Mouse (Mus musculus) liver, postnatal 0 days (tissue): Measurements from ENCODE around the gene Zkscan5. TPM values are rescaled to one million over a fixed set of nuclear protein-coding genes. Genes with fewer than 3 reads are reported as not detected.
A peak's percentile ranks its signal among the peaks of the same experiment; 100 is the strongest.
"Not testable (repeated sequence)": the region's sequence is repeated elsewhere in the genome, so short reads cannot be mapped to it uniquely, and the experiment has no call there.

Experiments used
- ATAC-seq: fragments of 200-750 bp; cut with Nextera tagmentation; 2 replicates; pipeline ENCODE4 v1.8.0; 2017; ENCODE audit warnings: mild to moderate bottlenecking, moderate library complexity
- DNase-seq: peaks from one replicate; pipeline ENCODE4 v3.0.0-alpha.2; 2016
- H3K27ac ChIP-seq: fragments of 300-500 bp; sonication (generic); 2 replicates; pipeline ENCODE4 v1.5.1; 2014; ENCODE audit warnings: antibody characterized with exemption, moderate library complexity, mild to moderate bottlenecking, low read depth
- H3K27me3 ChIP-seq: fragments of 300-500 bp; sonication (generic); 2 replicates; pipeline ENCODE4 v1.6.1; 2014; ENCODE audit warnings: low read length, control low read depth, mixed read lengths; ENCODE audit not compliant: insufficient read depth
- H3K36me3 ChIP-seq: fragments of 300-500 bp; sonication (generic); replicated peaks from 2 replicates; pipeline ENCODE4 v1.6.1; 2014; ENCODE audit warnings: mild to moderate bottlenecking, control low read depth, low read length, moderate library complexity, mixed read lengths; ENCODE audit not compliant: insufficient read depth
- H3K4me1 ChIP-seq: fragments of 300-500 bp; sonication (generic); 2 replicates; pipeline ENCODE4 v1.6.1; 2014; ENCODE audit warnings: antibody characterized with exemption, mild to moderate bottlenecking, control low read depth; ENCODE audit not compliant: insufficient read depth
- H3K4me2 ChIP-seq: fragments of 300-500 bp; sonication (generic); 2 replicates; pipeline ENCODE4 v1.6.1; 2014; ENCODE audit warnings: low read depth, mild to moderate bottlenecking, low read length, moderate library complexity, mixed read lengths
- H3K4me3 ChIP-seq: fragments of 300-500 bp; sonication (generic); 2 replicates; pipeline ENCODE4 v1.5.1; 2014; ENCODE audit warnings: low read depth, low read length
- H3K9ac ChIP-seq: fragments of 300-500 bp; sonication (generic); replicated peaks from 2 replicates; pipeline ENCODE4 v1.6.1; 2014; ENCODE audit warnings: mild to moderate bottlenecking, moderate library complexity
- H3K9me3 ChIP-seq: fragments of 300-500 bp; sonication (generic); 2 replicates; pipeline ENCODE4 v1.6.1; 2016; ENCODE audit warnings: mild to moderate bottlenecking, control low read depth, low read length, mixed read lengths
- CTCF ChIP-seq: sonication (generic); IDR thresholded peaks from 2 replicates; pipeline ENCODE4 v1.5.1; 2016; ENCODE audit warnings: antibody characterized with exemption, low read depth
- EP300 ChIP-seq: IDR thresholded peaks from 2 replicates; pipeline ENCODE4 v1.6.1; 2016; ENCODE audit warnings: antibody characterized with exemption, low read depth, mild to moderate bottlenecking
- WGBS: fragments of 180-500 bp; shearing (Covaris S2); extraction: QIAGEN DNeasy Blood & Tissue Kit; methylation state at CpG from one replicate; pipeline ENCODE4 v1.1.7; 2014; ENCODE audit not compliant: insufficient replicate concordance; 5-methylcytosine and 5-hydroxymethylcytosine counted together
- polyA plus RNA-seq: library from polyadenylated mRNA; unstranded; fragments of >200 nt; fragmentation: Nextera tagmentation; extraction: Ambion mirVana; gene quantifications from 2 replicates; pipeline ENCODE4 v1.2.1, GENCODE M21; 2015

Gene Zkscan5
- polyA plus RNA-seq, 1 experiment from 2014 or later = 3.8 TPM

GRCm38 (mm10) chr5:145219981-145220380 is 15.6 kb downstream of the Zkscan5 start:
- no peaks in the 10 kb centered on the region for H3K9me3 ChIP-seq
- WGBS = 80% methylated on average over 8 of the region's 8 CpGs
- peaks cover 26% of the 10 kb centered on the region for H3K36me3 ChIP-seq
- H3K9ac ChIP-seq = no peak overlapping the region
- TF ChIP-seq CTCF (no peak), EP300 (no peak)
- no peaks in the 10 kb centered on the region for H3K27me3 ChIP-seq
- no peak overlapping the region for H3K27ac ChIP-seq
- H3K4me2 ChIP-seq = no peak overlapping the region
- peaks cover 2% of the 10 kb centered on the region; the same call in 1 of the 2 replicates for H3K4me1 ChIP-seq
- DNase-seq (no peak), ATAC-seq (no peak)
- no peak overlapping the region for H3K4me3 ChIP-seq

GRCm38 (mm10) chr5:145222840-145223239 is 18.5 kb downstream of the Zkscan5 start:
- no peaks in the 10 kb centered on the region for H3K9me3 ChIP-seq
- peak overlapping the region; percentile 94 for H3K27ac ChIP-seq
- peak; percentile 77; the same call in 1 of the 2 replicates for TF ChIP-seq EP300
- no peak for TF ChIP-seq CTCF
- peaks cover 26% of the 10 kb centered on the region for H3K36me3 ChIP-seq
- H3K4me1 ChIP-seq = peaks cover 5% of the 10 kb centered on the region
- DNase-seq (peak; percentile 64), ATAC-seq (peak; percentile 96)
- H3K4me2 ChIP-seq = no peak overlapping the region
- no peaks in the 10 kb centered on the region for H3K27me3 ChIP-seq
- no peak overlapping the region for H3K4me3 ChIP-seq
- WGBS = 66% methylated on average over 5 of the region's 5 CpGs
- H3K9ac ChIP-seq = no peak overlapping the region

DNA sequence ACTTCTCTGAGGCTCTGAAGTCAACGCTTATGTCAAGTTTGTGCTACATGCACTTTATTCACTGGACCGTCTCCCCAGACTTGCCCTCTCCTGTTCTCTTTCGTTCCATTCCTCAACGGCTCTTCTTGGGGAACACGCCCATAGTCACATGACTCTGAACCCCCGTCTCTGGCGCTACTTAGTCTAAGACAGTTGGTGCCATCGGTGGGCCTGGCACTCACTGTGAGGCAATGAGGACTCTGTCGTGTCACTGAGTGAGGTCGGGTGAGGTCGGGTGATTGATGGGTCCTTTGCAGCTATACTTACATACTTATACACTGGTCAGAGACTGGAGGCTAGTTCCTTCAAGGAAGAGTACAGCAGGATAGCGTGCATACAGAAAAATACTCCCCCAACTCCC is 19.0 kb downstream of the Zkscan5 start:
- H3K36me3 ChIP-seq = peaks cover 24% of the 10 kb centered on the region
- TF ChIP-seq CTCF (no peak), EP300 (no peak)
- peaks cover 5% of the 10 kb centered on the region for H3K4me1 ChIP-seq
- H3K9me3 ChIP-seq = no peaks in the 10 kb centered on the region
- DNase-seq (no peak), ATAC-seq (peak; percentile 26; the same call in 1 of the 2 replicates)
- H3K27me3 ChIP-seq = no peaks in the 10 kb centered on the region
- H3K4me3 ChIP-seq = no peak overlapping the region
- H3K9ac ChIP-seq = no peak overlapping the region
- H3K4me2 ChIP-seq = no peak overlapping the region
- 77% methylated on average over 12 of the region's 12 CpGs for WGBS
- peak overlapping the region; percentile 94 for H3K27ac ChIP-seq

GRCm38 (mm10) chr5:145226453-145226852 is 22.1 kb downstream of the Zkscan5 start:
- Histone ChIP-seq H3K4me1 (peaks cover 10% of the 10 kb centered on the region), H3K27me3 (no peaks in the 10 kb centered on the region), H3K27ac (peak overlapping the region; percentile 20), H3K9ac (no peak overlapping the region), H3K4me3 (no peak overlapping the region), H3K9me3 (no peaks in the 10 kb centered on the region), H3K36me3 (peaks cover 1% of the 10 kb centered on the region), H3K4me2 (no peak overlapping the region)
- WGBS = 45% methylated on average over 2 of the region's 2 CpGs
- ATAC-seq (no peak), DNase-seq (no peak)
- TF ChIP-seq EP300 (no peak), CTCF (no peak)

DNA sequence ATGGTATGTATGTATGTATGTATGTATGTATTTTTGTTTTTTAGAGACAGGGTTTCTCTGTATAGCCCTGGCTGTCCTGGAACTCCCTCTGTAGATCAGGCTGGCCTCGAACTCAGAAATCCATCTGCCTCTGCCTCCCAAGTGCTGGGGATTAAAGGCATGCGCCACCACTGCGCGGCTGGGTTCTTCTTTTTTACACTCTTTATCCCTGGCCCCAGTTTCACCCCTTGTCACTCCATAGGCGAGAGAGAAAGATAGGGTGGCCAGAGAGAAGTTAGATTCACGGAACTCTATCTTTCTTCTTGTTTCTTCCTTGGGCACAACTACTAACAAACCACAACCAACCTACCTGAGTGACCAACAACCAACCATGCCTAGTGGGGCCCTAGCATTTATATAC is 24.9 kb downstream of the Zkscan5 start:
- not testable (repeated sequence) for H3K9me3 ChIP-seq, H3K4me1 ChIP-seq, H3K4me3 ChIP-seq, H3K9ac ChIP-seq, H3K4me2 ChIP-seq, H3K27ac ChIP-seq, H3K27me3 ChIP-seq, ATAC-seq, DNase-seq
- H3K36me3 ChIP-seq = peaks cover 10% of the 10 kb centered on the region
- 78% methylated on average over 6 of the region's 6 CpGs for WGBS

GRCm38 (mm10) chr5:145230641-145231040 is 26.3 kb downstream of the Zkscan5 start:
- Histone ChIP-seq H3K4me3 (0 out of 2 replicates have a peak overlapping the region, but pooled peaks have one; percentile 99), H3K4me2 (peak overlapping the region; percentile 82), H3K27me3 (no peaks in the 10 kb centered on the region), H3K27ac (peak overlapping the region; percentile 99), H3K4me1 (peaks cover 8% of the 10 kb centered on the region), H3K9ac (peak overlapping the region; percentile 99; the same call in 1 of the 2 replicates), H3K36me3 (peaks cover 24% of the 10 kb centered on the region), H3K9me3 (no peaks in the 10 kb centered on the region)
- ATAC-seq (no peak), DNase-seq (no peak)
- no peak for TF ChIP-seq EP300
- TF ChIP-seq CTCF = no peak
- WGBS = 79% methylated on average over 4 of the region's 4 CpGs
